Mouse (Mus musculus) embryonic fibroblast, embryonic 13.5 days (primary cell): ENCODE results near the gene Wdr75.

Experiments
- CTCF ChIP-seq: IDR thresholded peaks from 2 replicates; pipeline ENCODE4 v1.5.1; 2011; ENCODE audit warnings: mild to moderate bottlenecking, control low read depth, low read length, moderate library complexity, borderline replicate concordance; ENCODE audit not compliant: insufficient read depth
- POLR2A ChIP-seq: IDR thresholded peaks from 2 replicates; pipeline ENCODE4 v1.6.1; 2011; ENCODE audit warnings: low read depth, mild to moderate bottlenecking, control low read depth, low read length, moderate library complexity

GRCm38 (mm10) chr1:45826148-45826547 is 31.2 kb downstream of the Wdr75 start:
- TF ChIP-seq POLR2A (no peak), CTCF (no peak)
